Mouse (Mus musculus): ENCODE results near the gene Bmp4. TPM values are rescaled to one million over a fixed set of nuclear protein-coding genes. Genes with fewer than 3 reads are reported as not detected.

Bmp4 gene
- polyA plus RNA-seq, 1 experiment from 2014 or later: 81.1 TPM

DNA sequence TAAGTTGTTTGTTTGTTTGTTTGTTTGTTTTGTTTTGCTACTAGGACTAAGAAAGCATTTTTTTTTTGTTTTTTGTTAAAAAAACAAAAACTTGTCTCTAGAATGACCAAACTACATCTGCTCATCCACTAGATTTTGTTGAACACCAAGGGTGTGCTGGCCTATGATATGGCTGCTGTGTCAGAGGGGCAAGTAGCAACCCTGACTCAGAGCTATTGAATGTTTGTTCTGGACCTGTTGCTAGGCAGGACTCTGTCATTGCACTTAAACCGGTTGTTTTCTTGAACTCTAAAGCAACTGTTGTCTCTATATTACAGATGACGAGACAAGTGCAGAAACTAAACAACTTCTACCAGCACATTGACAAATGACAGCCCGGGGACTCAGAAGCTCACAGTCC, 17.9 kb upstream of the Bmp4 start:
- ATAC-seq (ENCODE audit: borderline replicate concordance, extremely low read depth, low FRiP score, low TSS enrichment): no peak
- Histone ChIP-seq H3K4me2 (no peak overlapping the region), H3K36me3 (no peaks in the 10 kb centered on the region), H3K4me3 (no peak overlapping the region), H3K9me3 (no peaks in the 10 kb centered on the region), H3K9ac (no peak overlapping the region), H3K27me3 (no peaks in the 10 kb centered on the region), H3K4me1 (no peaks in the 10 kb centered on the region), H3K27ac (no peak overlapping the region)
- 65% methylated on average over 3 of the region's 3 CpGs for WGBS

DNA sequence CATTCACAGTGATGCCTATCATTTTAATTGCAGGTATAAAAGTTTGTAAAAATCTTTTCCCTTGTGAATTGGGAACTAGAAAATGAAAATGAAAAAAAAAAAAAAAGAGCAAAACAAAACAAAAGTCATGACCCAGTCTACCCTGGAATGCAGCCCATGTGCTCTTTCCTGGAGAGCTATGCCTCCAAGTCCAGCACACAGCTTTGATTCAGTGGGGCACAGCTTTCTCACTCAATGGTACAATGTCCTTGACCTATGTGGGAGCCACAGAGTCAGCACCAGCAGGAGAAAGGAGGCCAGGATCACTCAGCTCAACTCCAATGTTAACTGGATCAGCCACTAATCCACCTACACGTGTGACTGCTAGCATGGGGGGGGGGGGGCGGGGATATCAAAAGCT, 9.5 kb upstream of the Bmp4 start:
- no peak overlapping the region for H3K4me3 ChIP-seq
- H3K4me2 ChIP-seq: no peak overlapping the region
- peaks cover 23% of the 10 kb centered on the region for H3K27me3 ChIP-seq
- no peaks in the 10 kb centered on the region for H3K9me3 ChIP-seq
- H3K4me1 ChIP-seq: peaks cover 11% of the 10 kb centered on the region
- H3K36me3 ChIP-seq: no peaks in the 10 kb centered on the region
- no peak overlapping the region for H3K27ac ChIP-seq
- WGBS: 76% methylated on average over 2 of the region's 2 CpGs
- no peak overlapping the region for H3K9ac ChIP-seq
- no peak for ATAC-seq (ENCODE audit: borderline replicate concordance, extremely low read depth, low FRiP score, low TSS enrichment)

DNA sequence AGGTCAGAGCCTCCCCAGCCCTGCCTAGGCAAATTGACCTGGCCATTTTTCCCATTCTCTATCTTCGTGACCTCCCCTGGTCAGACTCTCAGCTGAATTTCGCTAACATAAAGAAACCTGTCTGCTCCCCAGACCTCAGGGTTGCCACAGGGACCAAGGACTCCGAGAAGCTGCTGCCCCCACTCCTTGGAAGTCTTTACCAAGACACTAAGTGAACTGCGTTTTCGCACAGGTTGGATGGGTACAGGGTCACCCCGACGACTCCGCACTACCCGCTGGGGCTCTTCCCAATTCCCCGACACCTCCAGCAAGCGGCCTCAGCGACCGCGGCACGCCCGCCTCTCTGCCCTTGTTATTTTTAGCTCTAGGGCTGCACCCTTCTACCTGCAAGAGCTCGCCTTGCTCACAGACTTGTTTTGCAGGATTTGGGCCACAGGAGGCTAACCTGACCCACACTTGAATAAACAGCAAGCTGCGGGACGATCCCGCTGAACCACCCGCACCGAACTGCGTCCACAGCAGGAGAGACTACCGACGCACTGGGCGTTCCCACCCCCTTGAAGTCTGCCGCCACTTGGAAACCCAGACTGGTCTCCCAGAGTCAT, 7.7 kb upstream of the Bmp4 start:
- Histone ChIP-seq H3K4me1 (peaks cover 11% of the 10 kb centered on the region), H3K36me3 (no peaks in the 10 kb centered on the region), H3K4me2 (peak overlapping the region; percentile 54), H3K4me3 (peak overlapping the region; percentile 27), H3K27ac (no peak overlapping the region), H3K9ac (no peak overlapping the region), H3K9me3 (no peaks in the 10 kb centered on the region), H3K27me3 (peaks cover 23% of the 10 kb centered on the region)
- no peak for ATAC-seq (ENCODE audit: borderline replicate concordance, extremely low read depth, low FRiP score, low TSS enrichment)
- WGBS: 9% methylated on average over 27 of the region's 27 CpGs

DNA sequence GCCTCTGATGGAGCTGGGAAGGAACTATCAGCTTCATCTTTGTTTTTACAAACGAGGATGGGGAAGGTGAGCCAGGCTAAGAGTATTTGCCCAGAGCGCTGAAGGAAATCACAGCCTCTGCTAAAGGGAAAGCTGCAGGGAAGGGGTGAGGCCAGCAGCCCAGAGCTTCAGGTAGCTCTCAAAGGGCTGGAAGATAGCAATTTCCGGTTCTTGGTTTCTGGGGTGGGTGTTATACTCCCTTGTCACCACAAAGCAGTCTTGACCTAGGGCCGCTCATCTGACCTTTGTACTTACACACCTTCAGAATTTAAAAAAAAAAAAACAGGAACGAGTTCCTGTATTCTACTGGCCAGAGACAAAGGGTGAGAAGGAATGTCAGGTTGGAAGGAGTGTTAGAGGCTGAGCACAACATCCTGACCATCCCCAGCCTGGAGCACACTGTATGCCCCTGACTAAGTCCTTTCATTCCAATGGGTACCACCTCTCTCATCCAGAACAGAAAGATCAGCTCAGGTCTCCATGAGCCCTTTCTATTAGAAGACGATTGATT, 1.2 kb upstream of the Bmp4 start:
- H3K4me2 ChIP-seq: no peak overlapping the region
- H3K4me1 ChIP-seq: 0 out of 2 replicates have a peak, but pooled peaks cover 12% of the 10 kb centered on the region
- ATAC-seq (ENCODE audit: borderline replicate concordance, extremely low read depth, low FRiP score, low TSS enrichment): no peak
- H3K36me3 ChIP-seq: no peaks in the 10 kb centered on the region
- H3K9ac ChIP-seq: no peak overlapping the region
- WGBS: 53% methylated on average over 6 of the region's 6 CpGs
- no peak overlapping the region for H3K27ac ChIP-seq
- H3K9me3 ChIP-seq: no peaks in the 10 kb centered on the region
- H3K27me3 ChIP-seq: no peaks in the 10 kb centered on the region
- H3K4me3 ChIP-seq: no peak overlapping the region

DNA sequence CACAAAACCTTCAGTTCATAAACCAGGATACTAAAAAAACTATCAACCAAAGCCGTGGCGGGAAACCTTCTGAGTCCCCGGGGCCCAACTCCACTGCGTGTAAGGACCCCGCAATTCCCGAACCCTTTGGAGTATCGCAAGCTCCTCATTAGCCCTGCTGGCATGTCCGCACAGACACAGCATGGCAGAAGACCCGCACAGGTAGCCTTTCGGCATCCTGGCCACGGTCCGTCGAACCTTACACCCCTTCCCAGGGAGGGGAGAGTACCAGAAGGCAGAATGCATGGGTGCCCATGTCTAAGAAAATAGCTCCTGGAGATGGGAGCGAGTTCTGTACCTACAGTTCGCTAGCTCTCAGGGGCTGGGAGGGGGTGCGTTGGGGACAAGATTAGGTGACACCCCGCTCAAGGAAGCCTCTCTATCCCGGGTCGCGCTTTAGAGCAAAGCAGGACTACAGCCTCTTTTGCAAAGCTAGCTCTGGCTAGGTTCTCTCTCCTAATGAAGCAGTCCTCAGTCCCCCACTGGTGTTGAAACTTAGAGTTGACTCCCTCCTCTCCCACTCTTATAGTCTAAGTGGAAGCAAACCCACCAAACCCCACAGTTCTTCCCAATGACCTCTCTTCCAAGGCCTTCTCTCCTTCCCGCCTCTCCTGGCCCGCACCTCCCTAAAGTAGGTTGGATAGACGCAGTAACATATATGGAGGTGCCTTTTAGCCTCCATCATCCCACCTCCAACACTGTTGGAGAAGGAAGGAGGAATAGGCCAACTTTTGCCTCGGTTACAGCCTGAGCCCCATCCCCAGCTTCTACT, 826 bp downstream of the Bmp4 start:
- Histone ChIP-seq H3K4me2 (peak overlapping the region; percentile 80), H3K27ac (peak overlapping the region; percentile 95), H3K4me1 (peaks cover 26% of the 10 kb centered on the region; the same call in 1 of the 2 replicates), H3K36me3 (no peaks in the 10 kb centered on the region), H3K27me3 (no peaks in the 10 kb centered on the region), H3K9ac (peak overlapping the region; percentile 63), H3K9me3 (no peaks in the 10 kb centered on the region), H3K4me3 (peak overlapping the region; percentile 56)
- 3% methylated on average over 24 of the region's 24 CpGs for WGBS
- no peak for ATAC-seq (ENCODE audit: borderline replicate concordance, extremely low read depth, low FRiP score, low TSS enrichment)

DNA sequence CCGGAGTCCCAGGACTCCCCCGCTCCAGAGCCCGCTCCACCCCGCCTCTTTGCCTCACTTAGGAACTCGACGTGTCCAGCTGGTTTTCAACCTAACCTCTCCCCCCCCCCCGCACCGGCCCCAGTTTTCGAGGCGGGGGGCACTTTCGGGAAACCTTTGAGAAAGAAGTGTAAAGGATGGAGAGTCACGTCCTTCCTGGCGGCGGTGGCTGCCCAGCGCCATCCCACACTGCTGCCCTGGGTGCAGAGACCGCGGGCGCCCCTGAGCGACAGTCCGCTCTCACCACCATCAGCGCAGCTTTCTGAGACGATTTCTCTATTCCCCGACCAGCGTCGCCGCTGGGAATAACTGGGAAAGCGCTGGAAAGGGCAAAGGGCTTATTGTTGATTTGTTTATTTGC, 1.8 kb downstream of the Bmp4 start:
- no peaks in the 10 kb centered on the region for H3K9me3 ChIP-seq
- peak overlapping the region; percentile 80 for H3K4me2 ChIP-seq
- under 1% methylated on average over 27 of the region's 27 CpGs for WGBS
- peaks cover 28% of the 10 kb centered on the region; the same call in 1 of the 2 replicates for H3K4me1 ChIP-seq
- peak overlapping the region; percentile 95 for H3K27ac ChIP-seq
- H3K27me3 ChIP-seq: no peaks in the 10 kb centered on the region
- H3K36me3 ChIP-seq: peaks cover 9% of the 10 kb centered on the region
- peak overlapping the region; percentile 63 for H3K9ac ChIP-seq
- H3K4me3 ChIP-seq: peak overlapping the region; percentile 56
- no peak for ATAC-seq (ENCODE audit: borderline replicate concordance, extremely low read depth, low FRiP score, low TSS enrichment)

DNA sequence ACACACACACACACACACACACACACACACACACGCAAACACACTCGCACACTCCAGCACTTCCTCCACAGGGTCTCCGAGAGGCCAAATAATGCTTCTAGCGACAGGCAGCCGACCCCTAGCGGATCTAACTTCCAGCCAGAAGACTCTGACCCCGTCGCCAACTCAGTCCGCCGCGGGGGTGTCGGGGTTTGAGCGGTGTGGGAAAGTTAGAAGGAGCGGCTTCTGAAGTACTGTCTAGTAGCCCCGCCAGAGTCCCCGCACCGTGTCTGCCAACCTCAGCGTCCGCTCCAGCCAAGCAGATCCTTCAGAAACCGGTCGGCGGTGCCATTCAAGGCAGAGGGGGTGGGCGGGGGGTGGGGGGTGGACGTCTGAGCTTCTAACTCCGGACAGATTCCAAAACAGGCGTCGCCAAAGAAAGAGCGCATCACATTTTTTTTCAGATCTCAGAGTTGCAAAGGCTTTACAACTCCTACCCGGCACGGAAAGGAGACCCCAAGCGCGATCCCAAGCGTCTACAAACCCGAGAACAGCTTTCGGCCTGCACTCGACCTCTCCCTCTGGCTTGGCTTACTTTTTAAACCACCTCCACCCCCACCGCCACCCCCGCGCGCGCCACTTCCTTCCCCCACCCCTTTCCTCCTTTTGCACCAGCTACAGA, 2.5 kb downstream of the Bmp4 start:
- H3K9me3 ChIP-seq: no peaks in the 10 kb centered on the region
- H3K4me1 ChIP-seq: peaks cover 31% of the 10 kb centered on the region; the same call in 1 of the 2 replicates
- peak overlapping the region; percentile 63 for H3K9ac ChIP-seq
- peaks cover 12% of the 10 kb centered on the region for H3K36me3 ChIP-seq
- peak overlapping the region; percentile 56 for H3K4me3 ChIP-seq
- peak; percentile 20 for ATAC-seq (ENCODE audit: borderline replicate concordance, extremely low read depth, low FRiP score, low TSS enrichment)
- peak overlapping the region; percentile 95 for H3K27ac ChIP-seq
- under 1% methylated on average over 41 of the region's 41 CpGs for WGBS
- peak overlapping the region; percentile 80 for H3K4me2 ChIP-seq
- H3K27me3 ChIP-seq: no peaks in the 10 kb centered on the region

DNA sequence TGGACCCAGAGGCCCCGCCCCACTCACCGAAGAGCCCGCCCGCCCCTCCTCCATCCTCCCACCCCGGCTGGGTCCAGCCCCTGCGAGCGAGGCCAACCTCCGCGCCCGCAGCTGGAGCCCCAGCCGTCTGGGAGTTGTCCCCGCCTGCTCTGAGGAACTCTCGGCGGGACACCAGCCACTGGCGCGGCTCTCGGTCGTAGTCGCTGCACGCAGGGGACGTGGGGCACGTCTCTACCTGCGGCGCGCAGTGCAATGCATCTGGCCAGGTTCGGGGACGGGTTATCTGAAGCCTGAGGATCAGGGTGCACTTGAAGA, 3.2 kb downstream of the Bmp4 start:
- Histone ChIP-seq H3K4me3 (peak overlapping the region; percentile 56), H3K4me1 (peaks cover 36% of the 10 kb centered on the region; the same call in 1 of the 2 replicates), H3K36me3 (peaks cover 19% of the 10 kb centered on the region), H3K9ac (peak overlapping the region; percentile 63), H3K27ac (peak overlapping the region; percentile 95), H3K9me3 (no peaks in the 10 kb centered on the region), H3K4me2 (peak overlapping the region; percentile 80), H3K27me3 (no peaks in the 10 kb centered on the region)
- WGBS: under 1% methylated on average over 27 of the region's 27 CpGs
- peak; percentile 89 for ATAC-seq (ENCODE audit: borderline replicate concordance, extremely low read depth, low FRiP score, low TSS enrichment)

DNA sequence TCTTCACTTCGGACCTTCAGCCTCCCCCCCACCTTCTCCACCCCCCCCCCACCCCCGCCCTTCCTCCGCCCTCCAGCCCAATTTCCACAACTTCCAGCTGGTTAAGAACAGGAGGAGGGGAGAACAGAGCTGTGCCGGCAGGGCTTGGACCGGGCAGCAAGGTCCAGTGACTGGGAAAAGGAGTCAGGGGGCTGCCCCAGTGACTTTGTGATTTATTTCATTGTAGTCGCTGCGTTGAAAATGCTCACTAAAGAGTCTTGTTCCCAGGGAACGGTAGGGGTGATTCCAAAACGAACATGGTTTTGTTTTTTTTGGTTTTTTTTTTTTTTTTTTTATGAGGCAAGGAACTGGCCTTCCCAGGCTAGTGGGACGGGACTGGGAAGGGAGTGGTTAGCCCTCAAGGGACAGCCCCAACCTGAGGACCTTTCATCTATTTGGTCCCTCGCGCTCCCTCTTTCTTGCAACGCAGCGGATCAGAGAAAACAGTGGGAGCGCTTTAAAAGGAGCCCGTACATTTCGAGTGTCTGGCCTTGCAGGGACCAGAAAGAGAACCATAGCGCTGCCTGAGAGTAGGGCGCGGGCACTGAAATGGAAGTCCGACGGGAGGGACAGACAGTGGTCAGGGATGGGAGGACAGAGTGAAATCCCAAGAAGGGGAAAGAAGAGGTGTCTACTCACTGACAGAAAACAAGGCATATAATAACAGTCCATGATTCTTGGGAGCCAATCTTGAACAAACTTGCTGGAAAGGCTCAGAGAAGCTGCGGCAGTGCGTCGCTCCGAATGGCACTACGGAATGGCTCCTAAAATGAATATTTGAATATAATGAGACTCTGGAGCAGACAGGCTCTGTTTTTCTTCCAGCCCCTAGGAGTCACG, 3.8 kb downstream of the Bmp4 start:
- Histone ChIP-seq H3K4me3 (peak overlapping the region; percentile 56), H3K36me3 (peaks cover 25% of the 10 kb centered on the region), H3K4me2 (peak overlapping the region; percentile 80), H3K9ac (peak overlapping the region; percentile 56), H3K4me1 (peaks cover 42% of the 10 kb centered on the region), H3K27me3 (no peaks in the 10 kb centered on the region), H3K9me3 (no peaks in the 10 kb centered on the region), H3K27ac (peak overlapping the region; percentile 95)
- WGBS: 1% methylated on average over 28 of the region's 28 CpGs
- peak; percentile 0; the same call in 1 of the 2 replicates for ATAC-seq (ENCODE audit: borderline replicate concordance, extremely low read depth, low FRiP score, low TSS enrichment)

DNA sequence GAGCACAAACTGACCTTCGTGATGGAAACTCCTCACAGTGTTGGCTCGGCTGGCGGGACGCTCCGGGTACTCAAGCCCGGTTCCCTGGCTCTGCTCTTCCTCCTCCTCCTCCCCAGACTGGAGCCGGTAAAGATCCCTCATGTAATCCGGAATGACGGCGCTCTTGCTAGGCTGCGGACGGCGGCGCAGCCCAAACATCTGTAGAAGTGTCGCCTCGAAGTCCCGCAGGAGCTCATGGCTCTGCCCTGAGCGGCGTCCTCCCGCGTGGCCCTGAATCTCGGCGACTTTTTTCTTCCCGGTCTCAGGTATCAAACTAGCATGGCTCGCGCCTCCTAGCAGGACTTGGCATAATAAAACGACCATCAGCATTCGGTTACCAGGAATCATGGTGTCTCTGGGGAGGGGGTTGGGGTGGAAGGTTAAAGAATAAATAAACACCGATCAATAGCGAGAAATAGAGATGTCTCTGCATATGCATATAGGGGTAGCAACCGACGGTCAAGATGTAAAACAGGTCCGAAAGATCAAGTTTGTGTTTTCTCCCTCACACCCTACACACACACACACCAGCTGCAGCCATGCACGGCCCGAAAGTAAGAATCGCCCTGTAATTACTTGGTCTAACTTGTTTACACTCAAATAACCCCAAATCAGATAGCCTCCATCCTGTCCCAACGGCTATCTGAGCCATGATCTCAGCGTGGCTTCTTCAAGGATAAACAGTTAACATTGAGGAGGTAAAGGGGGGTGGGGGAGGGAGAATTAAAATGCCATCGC, 4.6 kb downstream of the Bmp4 start:
- peaks cover 26% of the 10 kb centered on the region for H3K36me3 ChIP-seq
- peak overlapping the region; percentile 56 for H3K9ac ChIP-seq
- H3K9me3 ChIP-seq: no peaks in the 10 kb centered on the region
- H3K4me1 ChIP-seq: peaks cover 50% of the 10 kb centered on the region
- ATAC-seq (ENCODE audit: borderline replicate concordance, extremely low read depth, low FRiP score, low TSS enrichment): no peak
- H3K4me3 ChIP-seq: peak overlapping the region; percentile 56
- H3K27ac ChIP-seq: peak overlapping the region; percentile 50; the same call in 1 of the 2 replicates
- no peaks in the 10 kb centered on the region for H3K27me3 ChIP-seq
- under 1% methylated on average over 39 of the region's 39 CpGs for WGBS
- peak overlapping the region; percentile 80 for H3K4me2 ChIP-seq

Measured in lung, embryonic 15.5 days (tissue).